Mouse (Mus musculus): Measurements from ENCODE around the gene Shroom3. TPM values are rescaled to one million over a fixed set of nuclear protein-coding genes. Genes with fewer than 3 reads are reported as not detected.
"Not testable (repeated sequence)": the region's sequence is repeated elsewhere in the genome, so short reads cannot be mapped to it uniquely, and the experiment has no call there.

The Shroom3 gene
- total RNA-seq, 2 experiments from 2014 or later, result 1.7 to 2.7 TPM

DNA sequence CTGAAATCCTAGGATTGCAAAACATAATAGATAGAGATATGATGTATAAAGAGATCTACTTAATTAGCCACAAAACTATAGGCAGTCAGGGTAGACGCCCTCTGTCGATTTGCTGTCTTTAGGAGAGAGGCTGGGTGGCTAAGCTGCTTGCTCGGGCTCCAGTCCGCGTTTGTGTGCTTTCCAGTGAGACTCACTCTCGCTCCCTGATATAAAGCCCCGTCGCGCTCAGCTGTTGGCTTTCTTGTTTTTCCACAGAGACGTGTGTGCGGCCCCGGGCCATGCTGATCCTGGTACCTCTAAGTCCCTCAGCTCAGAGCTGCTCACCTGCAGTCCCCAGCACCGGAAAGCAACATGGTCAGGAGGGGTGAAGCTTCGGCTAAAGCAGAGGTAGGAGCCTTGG, 236.2 kb downstream of the Shroom3 start:
- DNase-seq (ENCODE audit: extremely low spot score in 1 of 2, low spot score in 1 of 2), result no peak

DNA sequence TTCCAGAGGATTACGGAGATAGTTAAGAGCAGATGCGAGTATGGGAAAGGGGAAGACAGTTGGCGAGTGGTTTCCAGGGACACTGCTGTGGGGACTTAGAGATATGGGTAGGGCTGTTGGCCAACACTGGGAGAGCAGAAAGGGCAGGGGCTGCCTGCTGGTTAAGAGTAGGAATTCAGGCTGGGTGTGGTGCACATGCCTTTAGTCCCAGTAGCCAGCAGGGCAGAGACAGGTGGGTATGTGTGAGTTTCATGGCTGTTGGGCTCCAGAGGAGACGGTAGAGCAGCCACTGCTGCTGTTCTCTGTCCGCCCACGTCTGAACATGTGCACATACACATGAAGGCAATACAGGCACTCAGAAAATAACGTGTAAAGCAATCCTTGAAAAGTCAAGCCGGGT, 237.7 kb downstream of the Shroom3 start:
- DNase-seq (ENCODE audit: extremely low spot score in 1 of 2, low spot score in 1 of 2), result no peak

DNA sequence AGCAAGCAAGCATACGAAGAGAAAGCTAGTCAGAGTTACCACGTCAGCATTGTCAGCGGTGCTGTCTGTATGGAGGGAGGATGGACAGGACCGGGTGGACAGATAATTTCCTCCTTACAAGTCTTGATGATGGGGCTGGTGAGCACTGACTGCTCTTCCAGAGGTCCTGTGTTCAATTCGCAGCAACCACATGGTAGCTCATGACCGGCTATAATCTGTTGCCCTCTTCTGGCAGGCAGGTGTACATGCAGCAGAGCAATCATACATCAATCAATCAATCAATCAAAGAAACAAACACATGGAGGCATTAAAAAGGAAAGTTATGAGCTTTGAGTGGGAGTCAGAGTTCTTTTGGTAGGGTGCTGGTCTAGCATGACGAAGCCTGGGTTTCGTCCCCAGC, 238.5 kb downstream of the Shroom3 start:
- no peak for DNase-seq (ENCODE audit: extremely low spot score in 1 of 2, low spot score in 1 of 2)

DNA sequence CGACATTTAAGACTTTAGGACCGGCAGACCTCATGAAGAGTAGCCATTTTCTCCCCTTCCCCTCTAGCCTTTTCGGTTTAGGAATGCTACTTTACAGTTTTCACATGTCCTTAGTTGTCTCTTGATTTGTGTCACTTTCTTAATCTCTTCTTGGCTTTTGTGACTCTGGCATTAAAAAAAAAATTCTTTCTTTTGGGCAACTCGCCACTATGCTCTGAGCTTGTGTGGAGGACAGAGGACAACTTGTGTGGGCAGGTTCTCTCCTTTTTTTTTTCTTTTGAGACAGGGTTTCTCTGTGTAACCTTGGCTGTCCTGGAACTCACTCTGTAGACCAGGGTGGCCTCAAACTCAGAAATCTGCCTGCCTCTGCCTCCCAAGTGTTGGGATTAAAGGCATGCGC, 239.7 kb downstream of the Shroom3 start:
- DNase-seq (ENCODE audit: extremely low spot score in 1 of 2, low spot score in 1 of 2), result not testable (repeated sequence)

DNA sequence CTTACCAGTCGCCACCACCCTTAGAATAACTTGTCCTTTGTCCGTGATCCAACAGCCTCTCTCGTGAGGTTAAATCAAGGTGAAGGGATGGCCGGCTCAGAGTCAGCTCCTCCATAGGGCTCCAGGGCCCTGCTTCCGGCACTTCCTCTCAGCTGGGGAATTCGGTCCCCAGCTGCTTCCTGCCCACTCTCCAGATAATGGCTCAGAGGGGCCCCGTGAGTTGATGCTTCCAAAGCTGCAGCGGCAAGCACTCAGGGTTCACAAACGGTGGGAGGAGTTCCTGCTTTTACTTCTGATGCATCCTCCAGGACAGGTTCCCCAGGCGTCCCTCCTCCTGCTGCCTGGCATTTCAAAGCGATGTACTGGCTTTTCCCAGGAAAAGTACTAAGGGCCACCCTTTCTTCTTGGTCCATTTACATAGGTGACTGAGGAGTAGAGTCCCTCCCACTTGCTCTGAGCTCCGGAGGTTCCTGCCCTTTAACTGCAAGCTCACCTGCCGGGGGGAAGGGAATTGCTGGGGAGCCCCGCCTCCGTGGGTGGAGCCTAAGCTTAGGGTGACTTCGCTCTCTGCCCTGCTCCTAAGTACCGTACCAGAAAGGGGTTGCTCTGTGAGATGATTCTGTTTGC, 241.7 kb downstream of the Shroom3 start:
- DNase-seq (ENCODE audit: extremely low spot score in 1 of 2, low spot score in 1 of 2), result no peak

DNA sequence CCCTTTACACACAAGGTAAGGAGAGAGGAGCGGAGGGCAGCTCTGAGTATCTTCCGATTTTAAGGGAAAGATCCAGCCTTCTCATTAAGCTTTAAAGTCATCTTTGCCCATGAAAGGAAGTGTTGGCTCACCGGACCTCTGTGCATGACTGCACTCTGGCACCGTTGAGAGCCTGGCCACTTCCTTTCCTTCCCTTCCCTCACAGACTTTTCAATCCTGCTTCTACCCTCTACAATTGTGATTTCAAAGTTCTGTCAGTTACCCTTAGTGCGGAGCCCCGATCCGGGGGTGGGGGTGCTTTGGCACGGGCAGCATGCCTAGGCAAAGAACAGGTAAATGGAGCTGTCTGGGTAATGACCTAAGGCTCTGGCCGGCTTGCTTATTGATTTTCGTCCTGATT, 244.4 kb downstream of the Shroom3 start:
- DNase-seq (ENCODE audit: extremely low spot score in 1 of 2, low spot score in 1 of 2), result no peak

DNA sequence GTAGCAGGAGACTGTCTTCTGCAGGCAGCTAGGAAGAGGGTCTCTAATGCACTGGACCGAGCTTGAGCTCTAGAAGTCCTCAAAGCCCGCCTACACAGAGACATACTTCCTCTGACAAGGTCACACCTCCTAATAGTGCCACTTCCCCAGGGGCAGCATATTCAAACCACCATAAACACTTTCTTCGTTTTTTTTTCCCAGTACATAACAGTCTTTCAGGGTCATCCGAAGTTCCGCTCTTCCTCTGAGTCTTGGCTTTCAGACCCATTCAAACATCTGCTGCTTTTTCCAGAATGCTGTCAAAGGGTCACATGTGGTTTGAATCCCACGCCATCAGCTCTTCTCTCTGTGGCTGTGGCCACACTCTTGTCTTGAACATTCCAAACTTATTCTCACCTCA, 247.3 kb downstream of the Shroom3 start:
- DNase-seq (ENCODE audit: extremely low spot score in 1 of 2, low spot score in 1 of 2), result no peak

DNA sequence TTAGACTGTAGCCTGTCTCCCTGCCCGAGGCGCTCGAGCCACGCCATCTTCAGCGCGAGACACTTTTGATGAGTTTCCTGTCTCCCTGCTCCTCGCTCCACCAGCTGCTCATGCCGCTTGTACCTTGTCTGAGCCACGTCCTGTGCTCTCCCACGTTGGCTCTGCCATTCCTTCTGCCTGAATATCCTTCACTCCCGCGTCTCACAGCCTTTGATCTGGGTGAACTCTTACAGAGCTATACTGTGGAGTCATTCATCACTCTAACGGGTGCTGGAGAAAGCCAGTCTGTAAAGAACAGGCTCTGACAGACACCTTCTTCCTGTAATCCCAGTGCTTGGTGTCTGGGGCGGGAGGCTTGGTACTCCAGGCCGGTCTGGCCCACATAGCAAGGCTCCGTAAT, 248.1 kb downstream of the Shroom3 start:
- DNase-seq (ENCODE audit: extremely low spot score in 1 of 2, low spot score in 1 of 2), result no peak

DNA sequence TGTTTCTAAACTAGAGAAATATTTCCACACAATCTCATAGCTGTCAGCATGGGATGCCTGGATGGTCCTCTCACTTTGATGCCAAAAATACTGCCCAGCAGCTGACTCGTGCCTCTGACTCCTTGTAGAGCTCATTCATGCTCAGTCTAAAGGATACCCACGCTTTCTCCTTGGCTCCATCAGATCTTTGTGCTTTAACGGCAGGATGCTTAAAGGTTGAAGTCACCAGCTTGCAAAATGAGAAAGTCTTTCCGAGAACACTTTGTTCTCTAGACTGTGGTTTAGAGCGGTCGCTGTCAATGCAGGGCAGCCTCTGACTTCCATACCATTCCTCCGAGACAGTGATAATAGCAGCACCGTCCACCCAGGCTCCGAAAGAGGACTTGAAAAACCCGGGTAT, 249.8 kb downstream of the Shroom3 start:
- DNase-seq (ENCODE audit: extremely low spot score in 1 of 2, low spot score in 1 of 2), result no peak

DNA sequence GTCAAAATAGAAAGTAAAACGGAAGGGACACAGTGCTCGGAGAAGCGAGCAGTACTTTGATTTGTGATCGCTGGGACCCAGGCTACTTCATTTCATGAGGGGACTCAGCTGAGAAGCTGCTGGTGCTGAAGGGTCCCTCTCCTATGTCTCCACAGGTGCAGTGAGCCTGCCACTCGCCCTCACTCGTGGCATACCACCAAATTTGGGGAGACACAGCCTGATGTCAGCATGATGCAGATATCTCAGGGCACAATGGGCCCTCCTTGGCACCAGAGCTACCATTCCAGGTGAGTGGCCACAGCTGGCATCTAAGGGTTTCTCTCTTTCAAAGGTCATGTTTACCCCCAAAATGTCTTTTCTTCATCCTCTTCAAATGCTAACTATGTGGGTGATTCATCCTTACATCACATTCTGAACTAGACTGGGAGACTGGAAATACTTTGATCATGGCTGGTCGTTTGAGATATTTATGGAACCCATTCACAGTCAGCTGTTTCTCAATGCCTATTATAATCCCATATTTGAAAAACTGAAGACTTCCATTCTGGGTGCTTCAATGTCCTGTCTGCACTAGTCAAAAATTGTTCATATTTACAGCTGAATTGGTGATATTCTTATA, 250.5 kb downstream of the Shroom3 start:
- DNase-seq (ENCODE audit: extremely low spot score in 1 of 2, low spot score in 1 of 2), result no peak

DNA sequence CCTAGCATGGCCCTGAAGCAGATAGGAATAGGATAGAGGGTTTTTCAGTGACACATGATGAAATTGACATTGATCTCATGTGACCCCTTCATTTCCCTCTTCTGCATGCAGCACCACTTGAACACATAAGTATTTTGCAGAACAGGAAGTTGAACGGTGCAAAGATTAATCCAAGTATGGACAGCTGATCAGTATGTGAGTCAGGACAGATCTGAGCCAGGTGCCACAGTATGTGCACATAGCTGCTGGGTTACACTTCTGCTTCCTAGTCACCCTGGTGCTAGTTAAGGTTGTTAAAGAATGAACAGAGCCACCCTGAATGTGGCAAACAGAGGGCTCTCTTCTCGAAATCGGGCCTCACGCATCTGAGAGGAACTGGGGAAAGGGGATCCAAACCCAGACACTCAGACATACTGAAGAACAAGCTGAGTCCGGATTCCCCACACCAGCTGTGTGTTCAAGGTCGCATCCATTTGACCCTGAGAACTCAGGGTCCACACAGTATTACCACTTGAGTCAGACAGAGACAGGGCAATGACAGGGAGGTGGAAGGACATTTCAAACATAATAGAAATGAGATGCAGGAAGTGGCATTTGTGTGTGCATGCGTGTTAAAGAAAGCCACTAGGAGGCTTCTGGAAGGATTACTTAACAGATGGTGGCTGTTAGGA, 251.2 kb downstream of the Shroom3 start:
- no peak for DNase-seq (ENCODE audit: extremely low spot score in 1 of 2, low spot score in 1 of 2)

DNA sequence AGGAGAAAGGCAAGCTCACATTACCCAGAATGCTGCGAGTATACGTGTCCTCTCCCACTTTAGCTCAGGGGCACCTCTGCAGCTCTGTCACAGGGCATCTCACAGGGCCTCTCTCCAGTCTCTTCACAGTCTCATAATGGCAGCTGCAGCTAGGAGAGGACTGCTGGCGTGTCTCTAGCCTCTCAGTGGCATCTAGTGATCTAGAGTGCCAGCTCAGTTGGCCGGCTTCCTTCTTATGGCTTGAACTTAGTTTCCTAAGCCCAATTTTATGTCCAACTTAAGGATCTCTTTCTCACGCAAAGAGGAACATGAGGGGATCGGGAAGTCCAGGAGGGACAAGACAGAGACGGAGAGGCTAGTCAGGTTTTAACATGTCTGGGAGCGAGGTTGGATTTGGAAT, 252.6 kb downstream of the Shroom3 start:
- no peak for DNase-seq (ENCODE audit: extremely low spot score in 1 of 2, low spot score in 1 of 2)

DNA sequence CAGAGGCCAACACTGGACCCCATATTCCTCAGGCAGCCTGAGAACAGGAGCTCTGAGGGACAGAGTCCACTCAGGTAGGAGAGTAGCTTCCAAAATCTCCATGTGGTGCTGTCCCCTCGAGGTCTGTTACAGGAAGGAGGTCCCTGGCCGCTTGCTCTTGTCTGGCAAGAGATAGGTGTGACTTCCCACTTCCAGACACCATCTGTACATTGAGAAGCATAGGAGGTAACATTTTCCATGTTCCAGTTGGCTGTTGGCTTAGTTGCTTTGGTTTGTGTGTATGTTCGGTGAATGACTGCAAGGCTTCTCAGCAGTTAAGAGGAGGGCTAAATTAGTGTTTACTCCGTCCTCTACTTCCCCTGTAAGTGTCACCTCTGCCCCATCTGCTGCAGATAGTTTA, 254.5 kb downstream of the Shroom3 start:
- no peak for DNase-seq (ENCODE audit: extremely low spot score in 1 of 2, low spot score in 1 of 2)

DNA sequence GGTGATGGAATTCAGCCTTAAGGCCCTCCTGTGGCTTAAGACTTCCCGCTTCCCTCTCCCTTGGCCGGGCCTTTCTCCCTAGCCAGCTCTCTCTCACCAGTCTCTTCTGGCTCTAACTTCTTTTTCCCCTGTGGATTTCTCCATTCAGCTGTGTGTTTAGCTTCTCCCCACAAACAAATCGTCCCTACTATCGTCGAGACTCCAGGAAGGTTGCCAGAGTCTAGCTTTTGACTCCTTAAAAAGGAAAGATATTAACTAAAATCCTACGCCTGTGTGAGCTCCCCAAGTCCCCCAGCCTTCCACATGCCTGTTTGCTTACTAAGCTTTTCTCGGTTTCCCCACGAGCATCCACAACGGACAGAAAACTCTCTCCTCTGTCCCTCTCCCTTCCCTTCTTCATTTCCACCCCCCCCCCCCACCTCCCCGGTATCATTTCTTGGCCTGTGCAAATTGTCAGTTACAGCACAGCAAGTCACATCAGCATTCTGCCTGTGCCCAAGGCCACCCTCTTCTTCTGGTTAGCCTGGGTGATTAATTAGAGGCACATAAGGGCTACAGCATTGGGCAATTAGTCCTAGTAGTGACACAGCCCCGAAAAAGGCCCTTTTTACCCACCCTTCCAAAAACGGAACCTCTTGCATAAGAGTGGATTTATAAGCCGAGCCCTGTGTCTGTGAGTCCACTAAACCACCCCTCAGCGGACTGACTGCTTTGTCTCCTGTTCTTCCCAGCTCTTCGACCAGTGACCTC, 256.2 kb downstream of the Shroom3 start:
- no peak for DNase-seq (ENCODE audit: extremely low spot score in 1 of 2, low spot score in 1 of 2)

DNA sequence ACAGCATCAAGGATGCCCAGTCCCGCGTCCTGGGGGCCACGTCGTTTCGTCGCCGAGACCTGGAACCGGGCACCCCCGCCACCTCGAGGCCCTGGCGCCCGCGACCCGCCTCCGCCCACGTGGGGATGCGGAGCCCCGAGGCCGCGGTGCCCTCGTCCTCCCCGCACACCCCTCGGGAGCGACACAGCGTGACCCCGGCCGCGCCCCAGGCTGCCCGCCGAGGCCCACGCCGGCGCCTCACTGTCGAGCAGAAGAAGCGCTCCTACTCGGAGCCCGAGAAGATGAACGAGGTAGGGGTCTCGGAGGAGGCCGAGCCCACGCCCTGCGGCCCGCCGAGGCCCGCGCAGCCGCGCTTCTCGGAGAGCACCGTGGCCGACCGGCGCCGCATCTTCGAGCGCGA, 258.9 kb downstream of the Shroom3 start:
- DNase-seq (ENCODE audit: extremely low spot score in 1 of 2, low spot score in 1 of 2), result no peak

DNA sequence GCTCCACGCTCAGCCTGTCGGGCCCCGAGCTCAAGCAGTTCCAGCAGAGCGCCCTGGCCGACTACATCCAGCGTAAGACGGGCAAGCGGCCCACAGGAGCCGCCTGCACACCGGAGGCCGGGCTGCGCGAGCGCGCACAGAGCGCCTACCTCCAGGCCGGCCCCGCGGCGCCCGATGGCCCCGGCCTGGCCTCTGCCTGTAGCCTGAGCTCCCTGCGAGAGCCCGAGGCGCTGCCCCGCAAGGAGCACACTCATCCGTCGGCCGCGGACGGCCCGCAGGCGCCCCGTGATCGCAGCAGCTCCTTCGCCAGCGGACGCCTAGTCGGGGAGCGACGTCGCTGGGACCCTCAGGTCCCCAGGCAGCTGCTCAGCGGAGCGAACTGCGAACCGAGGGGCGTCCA, 259.3 kb downstream of the Shroom3 start:
- no peak for DNase-seq (ENCODE audit: extremely low spot score in 1 of 2, low spot score in 1 of 2)

DNA sequence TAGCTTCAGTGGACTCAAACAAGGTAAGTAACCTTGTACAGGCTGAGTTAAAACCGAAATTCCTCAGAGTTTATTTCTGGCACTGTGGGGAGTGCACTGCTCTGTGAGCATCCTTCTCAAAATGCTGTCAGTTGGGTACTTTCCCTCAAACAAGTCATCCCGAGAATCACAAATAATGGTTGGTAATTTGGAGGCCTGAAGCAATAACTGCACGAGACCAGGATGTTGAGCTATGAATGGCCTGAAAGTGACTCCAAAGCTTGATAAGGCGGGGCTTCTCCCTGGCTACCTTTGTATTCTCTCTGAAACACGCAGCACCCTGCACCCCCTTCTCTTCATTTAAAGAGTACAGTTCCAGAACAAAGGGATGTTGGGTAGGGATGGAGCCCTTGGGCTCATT, 261.6 kb downstream of the Shroom3 start:
- no peak for DNase-seq (ENCODE audit: extremely low spot score in 1 of 2, low spot score in 1 of 2)

DNA sequence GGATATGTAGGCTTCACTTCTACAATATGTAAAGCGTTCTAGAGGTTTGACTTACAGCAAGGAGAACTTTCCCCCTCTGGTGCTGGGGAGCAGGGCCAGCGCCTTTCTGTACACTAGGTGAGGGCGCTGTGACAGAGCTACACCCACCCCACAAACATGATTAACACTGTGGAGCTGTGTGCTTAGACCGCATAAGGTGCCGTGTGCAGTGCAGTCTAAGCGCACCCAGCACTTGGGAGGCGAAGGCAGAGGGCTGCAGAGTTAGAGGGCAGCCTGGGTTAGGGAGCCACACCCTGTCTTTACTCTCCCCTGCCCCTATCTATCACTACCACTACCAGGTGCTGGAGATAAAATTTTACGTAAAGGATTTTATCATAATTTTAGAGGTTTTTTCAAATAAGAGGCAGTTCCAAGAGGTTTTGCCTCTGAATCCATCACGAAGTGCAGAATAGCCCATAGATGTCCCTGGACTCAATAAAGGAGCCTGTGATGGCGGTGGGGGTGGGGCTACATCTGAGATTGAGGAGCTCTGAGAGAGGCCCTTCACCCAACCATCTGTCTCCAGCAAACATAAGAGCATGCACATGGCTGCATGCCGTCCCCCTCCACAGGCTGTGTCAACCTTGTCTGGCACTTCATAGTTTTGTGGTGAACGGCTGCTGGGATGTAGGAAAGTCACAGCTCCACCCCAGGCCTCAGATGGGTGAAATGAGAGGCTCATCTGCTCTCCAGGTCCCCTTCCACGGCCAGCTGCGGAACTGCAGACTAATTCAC, 265.9 kb downstream of the Shroom3 start:
- no peak for DNase-seq (ENCODE audit: extremely low spot score in 1 of 2, low spot score in 1 of 2)

DNA sequence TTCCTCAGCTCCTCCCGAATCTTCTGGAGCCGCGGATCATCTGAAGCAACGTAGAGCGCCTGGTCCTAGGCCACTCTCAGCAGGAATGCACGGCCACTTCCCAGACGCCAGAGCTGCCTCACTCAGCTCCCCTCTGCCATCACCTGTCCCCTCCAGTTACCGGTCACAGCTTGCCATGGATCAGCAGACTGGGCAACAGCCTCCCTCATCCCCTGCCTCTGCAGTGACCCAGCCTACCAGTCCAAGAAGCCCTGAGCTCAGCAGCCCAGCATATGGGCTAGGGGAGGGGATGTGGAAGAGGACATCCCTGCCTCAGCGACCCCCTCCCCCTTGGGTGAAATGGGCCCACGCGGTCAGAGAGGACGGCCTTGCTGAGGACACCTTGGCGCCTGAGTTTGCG, 267.3 kb downstream of the Shroom3 start:
- DNase-seq (ENCODE audit: extremely low spot score in 1 of 2, low spot score in 1 of 2), result no peak

DNA sequence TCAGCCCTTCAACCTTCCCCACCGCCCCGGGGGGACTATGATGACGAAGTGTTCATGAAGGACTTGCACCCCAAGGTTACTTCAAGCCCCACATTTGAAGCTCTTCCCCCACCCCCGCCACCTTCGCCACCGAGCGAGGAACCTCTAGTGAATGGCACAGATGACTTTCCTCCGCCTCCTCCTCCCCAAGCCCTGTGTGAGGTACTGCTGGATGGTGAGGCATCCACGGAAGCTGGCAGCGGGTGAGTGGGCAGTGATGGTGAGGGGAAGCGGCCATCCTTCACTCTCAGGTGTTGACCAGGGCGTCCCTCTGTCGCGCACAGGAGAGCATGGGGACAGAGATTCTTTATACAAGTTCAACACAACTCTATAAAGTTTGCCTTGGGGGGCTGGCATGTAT, 267.8 kb downstream of the Shroom3 start:
- no peak for DNase-seq (ENCODE audit: extremely low spot score in 1 of 2, low spot score in 1 of 2)

DNA sequence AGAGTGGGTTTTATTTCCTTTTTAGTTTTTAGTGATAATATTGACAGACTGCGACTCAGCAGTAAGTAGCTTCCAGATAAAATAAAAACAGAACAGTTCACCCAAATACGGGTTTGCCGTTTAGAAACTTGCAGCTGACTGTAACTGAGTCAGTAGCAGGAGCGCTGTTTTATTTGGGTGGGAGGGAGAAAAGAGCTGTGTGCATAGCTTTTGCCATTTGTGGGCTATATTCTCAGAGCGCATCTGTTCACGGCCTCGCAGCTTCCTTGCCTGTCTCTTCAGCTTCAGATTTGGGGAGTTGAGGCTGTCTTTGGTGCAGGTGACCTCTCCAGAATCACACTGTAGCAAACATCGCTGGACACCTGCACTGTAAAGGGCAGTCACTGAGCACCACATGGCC, 270.6 kb downstream of the Shroom3 start:
- no peak for DNase-seq (ENCODE audit: extremely low spot score in 1 of 2, low spot score in 1 of 2)

Measured in layer of hippocampus, postnatal 25 days (tissue).